Mouse (Mus musculus): ENCODE results near the gene Galnt10.

Galnt10 gene

DNA sequence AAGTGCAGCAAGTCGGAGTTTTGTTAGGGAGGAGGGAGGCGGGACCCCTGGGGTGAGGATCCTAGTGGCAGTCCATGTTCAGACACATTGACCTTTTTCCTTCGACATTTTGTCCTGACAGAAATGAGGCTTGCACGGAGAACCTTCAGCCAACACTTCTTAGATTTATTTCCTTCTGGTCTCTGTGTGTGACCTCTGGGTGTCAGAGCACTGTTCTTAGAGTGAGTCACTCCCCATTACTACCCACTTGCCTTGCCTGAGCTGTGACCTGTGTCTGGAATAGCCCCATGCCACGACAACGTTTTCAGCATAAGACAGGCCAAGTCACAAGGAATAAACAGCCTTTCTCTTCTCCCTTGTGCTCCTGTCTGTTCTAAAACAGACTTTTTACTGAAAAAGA, 44.6 kb downstream of the Galnt10 start:
- no peak for DNase-seq (ENCODE audit: low spot score)

DNA sequence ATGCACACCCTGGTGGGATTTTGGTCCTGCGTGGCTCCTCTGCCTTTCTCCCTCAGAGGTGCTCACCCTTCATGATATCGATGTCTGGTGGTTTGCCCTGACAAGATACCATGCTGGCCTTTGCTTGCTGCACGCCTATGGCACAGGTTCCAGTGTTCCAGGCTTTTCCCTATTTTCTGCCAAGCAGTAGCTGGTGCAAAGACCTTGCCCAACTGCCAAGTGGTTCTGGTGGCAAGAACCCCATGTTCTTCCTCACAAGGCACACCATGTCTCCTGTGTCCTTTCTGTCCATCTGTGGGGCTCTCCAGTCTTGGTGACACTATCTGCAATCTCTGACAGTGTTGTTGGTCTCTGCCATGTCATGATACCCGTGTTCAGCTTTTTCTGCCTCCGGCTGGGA, 45.6 kb downstream of the Galnt10 start:
- DNase-seq (ENCODE audit: low spot score): no peak

DNA sequence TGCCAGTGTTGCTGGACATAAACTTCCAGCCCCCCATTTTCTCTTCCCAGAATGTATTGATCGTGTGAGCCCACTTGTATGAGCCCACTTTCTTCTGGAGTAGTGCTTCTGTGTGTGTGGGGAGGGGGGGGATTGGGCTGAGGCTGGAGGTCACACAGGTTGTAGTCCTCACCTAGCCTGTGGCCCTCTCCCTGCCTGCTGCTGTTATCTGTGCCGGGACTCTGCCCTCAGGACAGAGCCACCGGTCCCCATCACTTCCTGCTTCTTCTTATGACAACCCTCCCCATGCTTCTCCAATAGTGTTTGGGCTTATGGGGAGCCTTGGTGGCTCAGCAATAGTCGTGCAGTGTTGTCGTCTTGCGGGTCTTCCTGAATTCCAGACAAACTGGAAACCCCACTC, 46.7 kb downstream of the Galnt10 start:
- DNase-seq (ENCODE audit: low spot score): no peak

DNA sequence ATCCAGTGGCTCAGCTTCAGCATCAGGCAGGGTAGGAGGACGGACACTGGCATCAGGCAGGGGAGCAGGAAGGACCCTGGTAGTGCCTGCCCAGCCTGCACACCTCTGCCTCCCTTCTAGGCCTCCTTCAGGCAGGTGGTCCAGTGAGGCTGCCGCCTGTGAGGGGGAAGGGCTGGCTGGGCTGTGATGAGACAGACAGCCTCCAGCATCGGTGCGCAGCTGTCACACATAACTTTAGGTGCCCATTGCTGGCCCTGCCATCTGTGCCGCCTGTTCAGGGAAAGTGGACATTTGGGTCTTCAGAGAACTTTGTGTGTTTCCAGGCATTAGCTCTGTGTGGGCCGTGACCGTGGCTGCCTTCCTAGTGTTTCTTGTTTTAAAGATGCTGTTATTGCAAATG, 47.5 kb downstream of the Galnt10 start:
- no peak for DNase-seq (ENCODE audit: low spot score)

DNA sequence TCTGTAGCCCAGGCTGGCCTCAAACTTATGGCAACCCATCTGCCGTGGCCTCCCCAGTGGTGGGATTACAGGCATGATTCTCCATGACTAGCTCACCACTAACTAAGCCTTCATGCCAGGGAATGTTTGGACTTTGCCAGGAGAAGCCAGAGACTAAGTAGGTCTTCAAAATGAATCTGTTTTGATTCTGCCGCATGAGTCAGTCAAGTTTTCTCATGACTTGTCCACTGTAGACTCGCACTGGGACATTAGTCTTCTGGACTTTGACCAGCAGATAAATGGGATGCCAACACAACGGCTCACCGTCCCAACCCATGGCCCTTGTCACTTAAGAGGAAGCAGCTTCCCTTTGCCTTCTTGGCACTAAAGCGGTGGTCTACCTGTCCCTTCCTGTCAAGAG, 49.2 kb downstream of the Galnt10 start:
- no peak for DNase-seq (ENCODE audit: low spot score)

DNA sequence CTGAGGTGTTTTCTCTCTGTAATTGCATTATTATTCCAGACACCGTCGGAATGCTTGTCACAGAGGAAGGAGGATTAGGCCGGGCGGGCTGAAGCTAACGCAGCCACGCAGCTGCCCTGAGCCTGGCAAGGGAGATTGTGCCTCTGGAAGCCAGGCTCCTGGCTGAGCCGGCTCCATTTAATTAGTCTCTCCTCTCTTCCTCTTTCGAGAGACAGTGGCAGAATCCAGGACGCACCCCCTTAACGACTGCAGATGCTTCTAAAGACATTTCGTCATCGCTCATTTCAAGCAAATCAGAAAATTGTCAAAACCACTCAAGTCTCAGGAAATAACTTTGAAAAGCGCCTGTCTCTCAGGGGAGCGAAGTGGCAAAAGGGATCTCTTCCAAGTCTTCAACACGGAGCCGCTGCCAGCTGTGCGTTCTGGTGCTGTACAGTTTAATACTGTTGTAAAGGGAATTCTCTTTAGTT, 51.0 kb downstream of the Galnt10 start:
- DNase-seq (ENCODE audit: low spot score): no peak

DNA sequence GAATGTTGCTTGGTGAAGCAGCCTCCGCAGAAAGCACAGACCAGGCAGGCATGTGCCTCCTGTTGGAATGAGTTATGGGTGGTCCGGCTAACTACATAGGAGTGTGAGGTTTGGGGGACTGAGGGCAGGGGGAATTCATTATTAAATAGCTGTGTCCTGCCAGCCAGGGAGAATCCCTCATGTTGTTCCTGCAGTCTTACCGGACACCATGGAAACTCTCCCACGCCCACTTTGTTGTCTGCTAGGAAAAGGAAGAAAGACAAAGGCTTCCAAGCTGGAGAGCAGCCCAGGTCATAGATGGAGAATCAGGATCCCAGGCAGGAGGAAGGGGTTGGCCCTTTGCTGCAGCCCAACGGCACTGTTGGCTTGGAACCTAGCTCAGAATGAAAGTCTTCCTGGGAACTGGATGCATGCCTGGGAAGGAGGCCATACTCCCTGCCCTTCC, 51.6 kb downstream of the Galnt10 start:
- DNase-seq (ENCODE audit: low spot score): no peak

DNA sequence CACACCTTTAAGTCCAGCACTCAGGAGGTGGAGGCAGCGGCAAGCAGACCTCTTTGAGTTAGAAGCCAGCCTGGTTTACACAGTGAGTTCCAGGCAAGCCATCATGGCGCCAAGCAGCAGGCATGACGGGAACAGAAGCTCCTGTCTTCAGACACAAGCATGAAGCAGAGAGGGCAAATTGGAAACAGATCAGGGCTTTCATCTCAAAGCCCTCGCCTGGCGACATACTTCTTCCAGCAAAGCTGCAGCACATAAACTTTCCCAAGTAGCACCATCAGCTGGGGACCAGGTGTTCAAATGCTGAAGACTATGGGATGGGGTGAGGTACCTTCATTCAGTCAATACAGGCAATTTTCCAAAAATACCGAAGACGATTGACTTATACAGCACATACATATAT, 54.9 kb downstream of the Galnt10 start:
- DNase-seq (ENCODE audit: low spot score): no peak

DNA sequence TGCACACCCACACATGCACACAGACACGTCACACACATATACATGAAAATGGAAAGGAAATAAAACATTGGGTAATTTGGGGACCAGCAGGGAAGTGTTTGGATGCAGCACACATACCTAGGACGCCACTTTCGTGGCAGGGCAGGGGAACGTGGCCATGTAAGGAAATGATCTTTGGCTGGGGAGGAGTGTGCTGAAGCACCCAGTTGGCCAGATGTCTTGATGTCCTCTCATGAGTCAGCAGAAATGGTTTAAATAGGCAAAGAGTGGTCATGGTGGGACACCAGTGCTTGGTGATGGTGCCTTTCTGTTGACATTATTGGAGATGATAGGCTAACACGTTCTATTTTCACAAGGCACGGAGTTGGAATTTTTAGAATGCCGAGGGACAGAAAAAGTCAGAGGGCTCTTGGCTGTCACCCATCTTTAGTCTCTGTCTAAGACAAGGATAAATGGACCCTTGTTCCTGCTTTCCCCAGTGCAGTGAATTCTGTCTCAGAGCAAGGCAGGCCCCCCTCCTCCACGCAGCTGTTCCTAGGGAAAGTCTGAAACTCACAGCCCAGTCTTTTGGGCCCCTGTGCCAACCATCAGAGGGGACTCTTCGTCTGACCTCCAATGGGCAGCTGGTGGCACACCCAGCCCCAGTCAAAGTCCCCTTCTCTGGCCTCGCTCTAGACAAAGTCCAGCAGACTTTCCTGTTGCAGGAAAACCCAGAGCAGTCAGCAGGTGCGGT, 56.1 kb downstream of the Galnt10 start:
- no peak for DNase-seq (ENCODE audit: low spot score)

DNA sequence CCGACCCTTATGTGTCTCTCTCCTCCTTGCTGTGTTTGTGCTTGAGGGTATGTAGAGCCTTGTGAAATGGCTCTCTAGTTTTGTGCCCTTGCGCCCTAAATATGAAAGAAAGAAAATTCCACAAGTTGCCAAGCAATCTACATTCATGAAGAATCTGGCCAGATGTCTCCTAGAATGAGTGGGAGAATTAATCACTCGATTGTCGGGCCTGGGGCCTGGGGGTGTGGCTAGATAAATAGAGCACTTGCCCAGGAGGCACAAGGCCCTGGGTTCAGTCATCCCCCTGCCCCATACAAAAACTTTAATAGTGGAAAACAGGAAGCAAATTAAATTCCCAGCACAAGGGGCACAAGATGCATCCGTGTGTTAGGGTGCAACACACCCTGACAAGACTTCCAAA, 56.7 kb downstream of the Galnt10 start:
- DNase-seq (ENCODE audit: low spot score): no peak

DNA sequence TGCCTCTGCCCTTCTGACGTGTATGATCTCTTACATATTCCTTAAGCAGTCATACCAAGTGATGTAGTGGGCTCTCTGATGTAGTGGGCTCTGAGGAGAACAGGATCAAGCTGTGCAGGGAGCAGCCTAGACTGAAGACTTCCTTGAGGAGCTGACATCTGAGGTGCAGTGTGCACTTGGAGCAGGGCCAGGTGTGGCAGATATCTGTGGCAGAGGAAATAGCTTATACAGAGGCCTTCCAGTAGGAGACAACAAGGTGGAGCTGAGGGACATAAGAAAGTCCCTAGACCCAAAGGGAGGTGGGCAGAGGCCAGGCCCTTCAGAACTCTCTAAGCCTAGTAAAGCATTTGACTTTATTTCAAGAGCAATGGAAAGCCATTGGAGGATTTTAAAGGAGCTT, 61.4 kb downstream of the Galnt10 start:
- no peak for DNase-seq (ENCODE audit: low spot score)

DNA sequence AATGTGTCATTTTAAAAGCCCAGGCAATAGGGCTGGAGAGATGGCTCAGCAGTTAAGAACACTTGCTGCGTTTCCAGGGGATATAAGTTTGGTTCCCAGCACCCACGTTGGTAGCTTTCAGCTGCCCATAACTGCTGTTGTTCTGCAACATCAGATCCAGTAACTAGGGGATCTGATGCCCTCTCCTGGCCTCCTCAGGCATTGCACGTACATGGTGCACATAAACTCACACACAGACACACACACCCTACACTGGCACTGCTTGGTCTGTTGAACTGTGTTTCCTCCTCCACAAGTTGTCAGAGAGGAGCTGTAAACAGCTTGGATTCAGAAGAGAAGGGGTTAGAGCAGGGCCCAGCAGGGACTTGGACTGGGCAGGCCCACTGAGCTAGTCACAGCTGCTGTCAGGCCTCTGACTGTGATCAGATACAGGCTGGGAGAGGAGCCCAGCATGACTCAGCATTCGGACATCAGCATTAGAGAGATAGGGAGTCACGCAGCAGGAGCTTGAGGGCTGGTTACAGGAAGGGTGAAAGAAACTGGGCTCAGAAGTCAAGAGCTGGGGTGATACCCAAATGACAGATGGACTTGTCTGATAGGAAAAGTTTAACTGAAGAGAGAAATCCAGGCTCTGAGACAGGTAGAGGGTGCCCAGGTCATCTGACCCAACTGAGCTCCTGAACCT, 62.0 kb downstream of the Galnt10 start:
- no peak for DNase-seq (ENCODE audit: low spot score)

DNA sequence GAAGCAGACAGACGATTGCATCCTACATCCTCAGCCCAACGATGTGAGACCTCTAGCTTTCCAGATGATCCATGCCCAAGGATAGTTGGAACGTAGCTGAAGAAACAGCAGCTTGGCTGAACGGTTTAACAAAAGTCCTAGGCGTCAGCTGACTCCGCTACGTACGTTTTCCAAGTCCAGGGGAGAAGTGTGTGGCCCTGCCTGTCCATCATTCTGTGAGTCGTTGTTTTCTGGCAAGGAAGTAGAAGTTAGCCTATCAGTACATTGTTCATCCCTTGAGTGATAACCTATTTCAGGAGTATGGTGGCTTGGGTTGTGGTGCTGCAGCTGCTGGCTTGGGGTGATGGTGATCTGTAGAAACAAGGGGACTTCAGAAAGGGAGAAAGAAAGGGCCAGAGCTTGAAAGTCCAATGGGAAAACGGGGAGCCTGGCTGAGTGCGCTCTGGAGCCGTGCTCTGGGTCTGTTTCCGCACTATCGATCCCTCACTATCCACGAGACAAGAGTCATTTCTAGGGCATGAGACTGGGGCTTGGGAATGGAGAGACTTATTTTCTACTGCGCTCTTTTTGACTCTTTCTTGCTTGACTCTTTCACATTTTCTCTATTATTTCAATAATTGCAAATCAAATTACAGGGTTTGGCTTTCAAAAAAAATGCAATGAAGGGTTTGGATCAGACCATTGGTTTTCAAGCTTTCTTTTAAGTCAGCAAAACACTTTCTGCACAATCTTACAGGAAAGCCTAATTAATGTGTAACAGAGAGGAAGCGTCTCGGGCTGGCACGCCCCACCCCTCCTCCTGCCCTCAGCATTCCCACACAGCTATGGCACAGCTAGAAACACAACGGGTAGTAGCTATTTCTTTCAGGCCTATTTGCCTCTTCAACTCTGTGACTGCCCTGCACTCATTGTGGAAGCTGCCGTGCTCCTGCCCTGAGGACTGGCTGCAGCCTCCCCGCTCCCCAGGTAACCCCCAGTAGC, 63.2 kb downstream of the Galnt10 start:
- DNase-seq (ENCODE audit: low spot score): no peak

DNA sequence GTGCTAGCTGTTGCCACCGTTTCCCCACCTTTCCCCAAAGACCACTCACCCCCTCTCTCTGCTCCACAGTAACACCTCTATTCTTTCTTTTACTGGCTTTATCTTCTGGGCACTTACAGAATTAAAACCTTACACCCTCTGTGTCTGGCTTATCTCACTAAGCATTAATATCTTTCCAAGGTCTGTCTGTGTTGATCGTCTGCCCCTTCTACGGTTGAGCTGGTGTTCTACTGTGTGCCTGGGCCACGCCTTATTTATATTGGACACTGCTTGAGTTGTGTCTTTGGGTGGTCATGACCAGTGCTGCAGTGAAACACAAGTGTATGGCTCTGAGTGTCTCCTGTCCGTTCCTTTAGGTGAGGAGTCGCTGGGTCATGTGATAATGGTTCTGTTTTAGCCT, 68.7 kb downstream of the Galnt10 start:
- DNase-seq (ENCODE audit: low spot score): no peak

DNA sequence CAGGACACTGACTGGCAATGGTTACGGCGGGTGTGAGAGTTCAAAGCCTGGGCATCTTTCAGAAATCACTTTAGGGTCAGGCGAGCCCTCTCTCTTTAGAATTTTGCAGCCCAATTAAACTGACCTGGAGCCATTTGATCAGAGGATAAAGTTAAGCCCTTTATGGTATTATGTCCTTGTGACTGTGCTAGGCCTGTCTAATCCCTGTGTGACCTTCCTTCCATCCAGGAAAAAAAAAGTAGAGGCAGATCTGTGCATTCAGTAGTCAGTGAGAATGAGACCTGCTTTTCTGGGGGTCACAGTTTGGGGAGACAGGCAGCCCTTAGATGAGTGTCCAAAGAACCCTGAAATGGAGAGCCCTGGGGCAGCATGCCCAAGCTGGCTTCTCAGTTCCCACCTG, 71.5 kb downstream of the Galnt10 start:
- no peak for DNase-seq (ENCODE audit: low spot score)

DNA sequence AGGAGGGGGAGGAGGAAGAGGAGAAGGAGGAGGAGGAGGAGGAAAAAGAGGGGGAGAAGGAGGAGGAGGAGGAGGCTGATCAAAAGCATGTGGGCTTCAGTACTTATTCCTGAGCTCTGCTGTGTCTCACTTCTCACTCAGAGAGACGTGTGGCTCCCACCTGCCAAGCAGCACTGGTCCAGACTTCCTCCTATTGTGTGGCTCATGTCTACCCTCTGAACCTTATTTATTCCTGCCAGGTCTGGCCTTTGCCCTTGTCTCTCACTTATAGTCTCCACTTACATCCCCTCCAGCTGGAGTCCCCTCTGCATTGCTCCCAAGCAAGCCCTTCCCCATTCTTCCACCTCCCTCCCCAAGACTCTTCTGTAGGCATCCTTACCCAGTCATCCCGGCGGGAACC, 72.2 kb downstream of the Galnt10 start:
- DNase-seq (ENCODE audit: low spot score): no peak

DNA sequence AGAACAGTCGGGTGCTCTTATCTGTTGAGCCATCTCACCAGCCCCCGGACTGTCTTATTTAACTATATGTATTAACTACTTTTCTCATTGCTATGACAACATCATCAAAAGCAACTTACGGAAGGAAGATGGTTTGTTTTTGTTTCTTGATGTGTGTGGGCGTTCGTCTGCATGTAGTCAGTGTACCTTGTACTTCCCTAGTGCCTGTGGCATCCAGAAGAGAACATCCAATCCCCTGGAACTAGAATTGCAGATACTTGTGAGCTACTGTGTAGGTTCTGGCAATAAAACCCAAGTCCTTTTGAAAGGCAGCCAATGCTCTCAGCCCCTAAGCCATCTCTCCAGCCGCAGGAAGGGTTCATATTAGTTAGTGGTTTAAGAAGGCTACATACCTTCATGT, 72.8 kb downstream of the Galnt10 start:
- no peak for DNase-seq (ENCODE audit: low spot score)

DNA sequence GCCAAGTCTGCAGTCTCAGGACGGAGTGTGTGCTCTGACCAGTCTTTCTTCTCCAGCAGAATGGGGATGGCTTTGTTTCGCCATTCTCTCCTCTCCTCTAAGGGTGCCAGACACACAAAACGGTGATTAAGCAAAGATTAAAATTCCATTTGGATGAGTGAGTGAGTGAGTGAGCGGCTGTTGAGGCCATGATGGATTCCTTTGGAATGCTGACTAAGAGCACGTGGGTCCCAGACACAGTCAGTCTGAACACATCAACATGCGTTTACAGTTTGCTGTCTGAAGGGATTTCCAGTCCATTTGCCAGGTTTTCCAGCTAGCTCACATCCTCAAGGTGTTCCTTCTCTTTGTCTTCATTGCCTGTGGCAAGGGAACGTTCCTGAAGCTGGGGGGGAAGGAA, 74.4 kb downstream of the Galnt10 start:
- no peak for DNase-seq (ENCODE audit: low spot score)

DNA sequence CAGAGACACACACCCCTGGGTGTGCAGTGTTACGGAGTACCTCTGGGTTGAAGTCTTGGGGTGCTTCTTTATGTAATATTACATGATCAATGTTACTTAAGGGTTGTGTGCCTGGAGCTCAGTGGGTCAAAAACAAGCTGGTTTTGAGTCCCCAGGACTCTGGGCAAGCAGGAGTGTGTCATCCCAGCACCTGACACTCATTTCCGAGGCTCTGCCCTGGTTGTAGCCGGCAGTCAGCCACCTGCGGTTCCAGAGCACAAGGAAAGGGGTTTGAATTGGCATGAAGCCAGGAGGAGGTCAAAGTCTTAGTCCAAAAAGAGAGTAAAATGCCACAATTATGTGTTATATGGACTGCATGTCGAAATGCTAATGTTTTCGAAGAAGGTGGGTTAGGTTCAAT, 74.8 kb downstream of the Galnt10 start:
- DNase-seq (ENCODE audit: low spot score): no peak

DNA sequence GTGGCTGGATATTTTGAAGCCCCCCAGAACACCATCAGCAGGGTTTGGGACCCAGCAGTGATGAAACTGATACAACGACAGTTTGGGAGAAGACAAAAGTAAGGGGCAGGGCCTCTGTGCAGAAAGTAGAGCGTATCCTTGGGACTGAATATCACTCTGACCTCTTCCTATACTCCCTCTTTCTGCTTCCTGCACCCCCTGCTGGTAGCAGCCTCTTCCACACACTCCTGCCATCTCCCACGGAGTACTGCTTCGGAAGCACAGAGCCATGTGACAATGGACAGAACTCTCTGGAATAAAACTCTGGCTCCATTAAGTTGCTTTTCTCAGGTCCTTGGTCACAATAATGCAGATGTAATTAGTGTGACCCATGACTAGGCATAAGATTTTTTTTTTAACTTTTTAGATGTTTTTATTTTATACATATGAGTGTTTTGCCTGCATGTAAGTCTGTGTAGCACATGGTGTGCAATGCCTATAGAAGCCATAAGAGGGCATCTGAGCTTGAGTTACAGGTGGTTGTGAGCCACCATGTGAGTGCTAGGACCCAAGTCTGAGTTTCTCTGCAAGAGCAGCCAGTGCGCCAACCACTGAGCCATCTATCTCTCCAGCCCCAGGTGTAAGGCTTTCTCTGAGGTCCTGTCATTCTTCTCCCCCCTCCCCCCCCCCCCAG, 79.7 kb downstream of the Galnt10 start:
- no peak for DNase-seq (ENCODE audit: low spot score)

DNA sequence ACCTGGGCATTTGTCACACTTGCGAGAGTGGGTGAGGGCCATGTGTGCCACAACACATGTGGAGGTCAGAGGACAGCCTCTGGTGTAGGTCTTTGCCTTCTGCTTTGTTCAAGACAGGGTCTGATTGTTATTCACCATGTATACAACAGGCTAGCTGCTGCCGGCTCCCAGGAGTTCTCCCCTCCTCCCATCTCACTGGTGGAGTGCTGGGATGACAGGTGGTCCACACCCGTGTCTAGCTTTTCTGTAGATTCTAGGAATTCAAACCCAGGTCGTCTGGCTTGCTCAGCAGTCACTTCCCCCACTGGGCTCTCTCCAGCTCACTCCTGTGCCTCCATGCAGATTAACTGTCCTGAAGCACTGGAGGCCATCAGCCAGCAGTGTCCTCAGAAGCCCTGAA, 80.7 kb downstream of the Galnt10 start:
- no peak for DNase-seq (ENCODE audit: low spot score)
